Mouse (Mus musculus): ENCODE results near the gene Klhl15. TPM values are rescaled to one million over a fixed set of nuclear protein-coding genes. Genes with fewer than 3 reads are reported as not detected.
A peak's percentile ranks its signal among the peaks of the same experiment; 100 is the strongest.
"Not testable (repeated sequence)": the region's sequence is repeated elsewhere in the genome, so short reads cannot be mapped to it uniquely, and the experiment has no call there.

Gene Klhl15
- 8.3 and 9.9 TPM in 2 replicates for polyA plus RNA-seq (2015; fragmentation: Nextera tagmentation; extraction: Ambion mirVana)

DNA sequence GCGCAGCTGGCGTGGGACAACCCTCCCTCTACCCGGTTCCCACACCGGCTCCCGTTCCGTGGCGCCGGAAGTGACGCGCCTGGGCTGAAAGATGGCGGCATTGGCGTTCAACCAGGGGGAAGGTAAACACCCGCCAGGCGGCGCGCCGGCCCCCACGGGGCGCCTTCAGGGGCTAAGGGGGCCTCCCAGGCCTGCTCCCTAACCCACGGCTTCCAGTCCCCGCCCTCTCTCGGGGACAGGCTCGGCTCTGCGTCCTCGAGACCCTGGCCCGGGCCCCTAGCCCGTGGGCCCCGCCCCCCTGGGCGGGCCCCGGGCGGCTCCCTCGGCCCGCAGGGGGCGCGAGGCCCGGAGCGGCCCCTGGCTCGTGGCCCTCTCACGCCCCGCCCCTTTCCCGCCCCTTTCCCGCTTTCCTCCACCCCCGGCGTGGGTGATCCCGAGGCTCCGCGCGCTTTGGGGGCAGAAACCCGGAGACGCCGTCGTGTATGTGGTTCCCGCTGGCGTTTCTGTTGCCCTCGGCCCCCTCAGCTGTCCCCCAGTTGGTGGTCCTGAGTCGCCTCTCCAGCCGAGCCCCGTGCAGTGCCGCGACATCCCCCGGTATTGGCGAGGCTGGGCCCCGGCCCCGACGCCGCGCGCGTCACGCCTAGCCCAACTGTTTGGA, at the start of gene Klhl15:
Klhl15 (plus strand) TSS at position 68 of the 658 bp plus-strand sequence.
- WGBS, result 11% methylated on average over 59 of the region's 70 CpGs
- peak; percentile 97 for ATAC-seq (ENCODE audit: insufficient number of reproducible peaks, low FRiP score, low TSS enrichment, low read depth)

DNA sequence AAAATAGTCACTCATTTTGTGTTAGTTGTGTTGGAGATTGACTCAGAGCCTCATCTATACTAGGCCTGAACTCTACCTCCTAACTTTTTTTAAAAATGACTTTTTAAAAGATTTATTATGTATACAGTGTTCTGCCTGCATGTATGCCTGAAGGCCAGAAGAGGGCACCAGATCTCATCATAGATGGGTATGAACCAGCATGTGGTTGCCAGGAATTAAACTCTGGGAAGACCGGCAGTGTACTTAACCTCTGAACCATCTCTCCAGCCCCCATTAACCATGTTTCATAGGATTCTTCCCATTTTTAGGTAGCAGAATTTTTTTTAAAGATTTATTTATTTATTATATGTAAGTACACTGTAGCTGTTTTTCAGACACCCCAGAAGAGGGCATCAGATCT, 49.2 kb upstream of the Klhl15 start:
- H3K27ac ChIP-seq, result no peak overlapping the region
- no peak overlapping the region for H3K4me2 ChIP-seq
- H3K9ac ChIP-seq, result no peak overlapping the region
- no peaks in the 10 kb centered on the region for H3K9me3 ChIP-seq
- no peaks in the 10 kb centered on the region for H3K4me1 ChIP-seq
- 39% methylated on average over 1 of the region's 1 CpGs for WGBS
- no peak for ATAC-seq (ENCODE audit: insufficient number of reproducible peaks, low FRiP score, low TSS enrichment, low read depth)
- H3K27me3 ChIP-seq, result peaks cover 5% of the 10 kb centered on the region
- H3K4me3 ChIP-seq, result no peak overlapping the region
- H3K36me3 ChIP-seq, result no peaks in the 10 kb centered on the region

More for the DNA sequence above, at the start of gene Klhl15:
- Histone ChIP-seq H3K4me2 (peak within 1 kb of the TSS; percentile 50), H3K27me3 (peaks cover 51% of the 10 kb centered on the region), H3K27ac (peak within 1 kb of the TSS; percentile 86), H3K9ac (peak within 1 kb of the TSS; percentile 52), H3K36me3 (no peaks in the 10 kb centered on the region), H3K4me1 (no peaks in the 10 kb centered on the region), H3K9me3 (no peaks in the 10 kb centered on the region), H3K4me3 (peak within 1 kb of the TSS; percentile 63)

- not testable (repeated sequence) for ATAC-seq (ENCODE audit: insufficient number of reproducible peaks, low FRiP score, low TSS enrichment, low read depth)
- 70% methylated on average over 4 of the region's 4 CpGs for WGBS
Measured at GRCm38 (mm10) chrX:94193901-94194300, 40.5 kb upstream of the Klhl15 start.

DNA sequence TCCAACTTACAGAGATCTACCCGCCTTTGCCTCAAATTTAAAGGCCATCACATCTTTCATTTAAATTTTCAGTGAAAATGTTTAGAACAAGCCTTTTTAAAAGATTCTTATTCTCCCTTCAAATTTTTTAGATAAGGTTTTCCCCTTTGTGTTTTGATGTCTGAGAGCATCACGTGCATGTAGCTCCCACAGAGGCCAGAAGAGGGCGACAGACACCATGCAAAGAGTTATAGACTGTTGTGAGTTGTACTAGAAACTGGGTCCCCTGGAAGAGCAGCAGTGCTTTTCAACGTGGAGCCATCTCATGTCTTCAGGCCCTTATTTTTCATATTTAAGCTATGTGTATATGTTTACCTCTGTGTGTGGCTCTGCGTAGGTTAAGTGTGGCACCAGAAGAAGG, 36.6 kb upstream of the Klhl15 start:
- WGBS, result 88% methylated on average over 5 of the region's 5 CpGs
- H3K9me3 ChIP-seq, result no peaks in the 10 kb centered on the region
- no peaks in the 10 kb centered on the region for H3K4me1 ChIP-seq
- no peak overlapping the region for H3K4me3 ChIP-seq
- H3K4me2 ChIP-seq, result no peak overlapping the region
- peaks cover 72% of the 10 kb centered on the region for H3K36me3 ChIP-seq
- H3K27me3 ChIP-seq, result no peaks in the 10 kb centered on the region
- no peak overlapping the region for H3K9ac ChIP-seq
- H3K27ac ChIP-seq, result no peak overlapping the region
- no peak for ATAC-seq (ENCODE audit: insufficient number of reproducible peaks, low FRiP score, low TSS enrichment, low read depth)

More at GRCm38 (mm10) chrX:94193901-94194300, 40.5 kb upstream of the Klhl15 start:
- not testable (repeated sequence) for H3K4me3 ChIP-seq, H3K27ac ChIP-seq, H3K9me3 ChIP-seq, H3K27me3 ChIP-seq, H3K4me1 ChIP-seq, H3K4me2 ChIP-seq, H3K9ac ChIP-seq
- peaks cover 53% of the 10 kb centered on the region for H3K36me3 ChIP-seq

- Histone ChIP-seq H3K27ac (peak overlapping the region; percentile 85), H3K4me1 (no peaks in the 10 kb centered on the region), H3K36me3 (peaks cover 24% of the 10 kb centered on the region), H3K9ac (peak overlapping the region; percentile 72), H3K27me3 (no peaks in the 10 kb centered on the region), H3K9me3 (no peaks in the 10 kb centered on the region), H3K4me2 (peak overlapping the region; percentile 48), H3K4me3 (peak overlapping the region; percentile 76)
- ATAC-seq (ENCODE audit: insufficient number of reproducible peaks, low FRiP score, low TSS enrichment, low read depth), result peak; percentile 62
- WGBS, result under 1% methylated on average over 12 of the region's 12 CpGs
Measured at GRCm38 (mm10) chrX:94212264-94212596, 22.2 kb upstream of the Klhl15 start.

- WGBS, result under 1% methylated on average over 52 of the region's 52 CpGs
- ATAC-seq (ENCODE audit: insufficient number of reproducible peaks, low FRiP score, low TSS enrichment, low read depth), result peak; percentile 92
- Histone ChIP-seq H3K4me2 (peak within 1 kb of the TSS; percentile 48), H3K27ac (peak within 1 kb of the TSS; percentile 85), H3K36me3 (peaks cover 20% of the 10 kb centered on the region), H3K9ac (peak within 1 kb of the TSS; percentile 72), H3K9me3 (no peaks in the 10 kb centered on the region), H3K4me1 (no peaks in the 10 kb centered on the region), H3K27me3 (no peaks in the 10 kb centered on the region), H3K4me3 (peak within 1 kb of the TSS; percentile 76)
Measured at GRCm38 (mm10) chrX:94212597-94213321, 21.6 kb upstream of the Klhl15 start, which contains the start of gene Eif2s3x. Eif2s3x (minus strand) TSS chrX:94212862.

GRCm38 (mm10) chrX:94213384-94213783, 21.0 kb upstream of the Klhl15 start:
- Histone ChIP-seq H3K27ac (peak overlapping the region; percentile 85), H3K36me3 (peaks cover 14% of the 10 kb centered on the region), H3K4me3 (peak overlapping the region; percentile 76), H3K4me2 (peak overlapping the region; percentile 47), H3K27me3 (no peaks in the 10 kb centered on the region), H3K9ac (no peak overlapping the region), H3K9me3 (no peaks in the 10 kb centered on the region), H3K4me1 (no peaks in the 10 kb centered on the region)
- no peak for ATAC-seq (ENCODE audit: insufficient number of reproducible peaks, low FRiP score, low TSS enrichment, low read depth)
- WGBS, result 10% methylated on average over 7 of the region's 7 CpGs

DNA sequence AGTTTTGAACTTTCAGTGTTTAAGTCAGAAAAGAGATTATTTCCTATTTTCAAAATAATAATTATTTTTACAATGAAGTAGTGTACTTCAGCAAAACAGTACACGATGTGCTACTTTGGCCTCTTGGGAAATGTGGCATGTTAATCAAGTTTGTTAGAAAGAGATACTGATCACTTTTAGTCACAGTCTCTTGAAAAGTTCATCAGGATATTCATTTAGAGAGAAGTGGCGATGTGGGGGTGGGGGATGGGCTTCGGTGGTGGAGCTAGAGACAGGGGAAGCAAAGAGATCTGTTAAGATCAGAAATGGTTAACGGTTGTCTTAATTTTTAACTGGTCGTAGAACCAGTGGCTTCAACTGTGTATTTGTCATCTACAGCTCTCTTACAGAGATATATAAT, 967 bp upstream of the Klhl15 start:
- Histone ChIP-seq H3K27me3 (peaks cover 43% of the 10 kb centered on the region), H3K27ac (no peak overlapping the region), H3K36me3 (no peaks in the 10 kb centered on the region), H3K4me2 (no peak overlapping the region), H3K4me1 (no peaks in the 10 kb centered on the region), H3K4me3 (no peak overlapping the region), H3K9ac (no peak overlapping the region), H3K9me3 (no peaks in the 10 kb centered on the region)
- no peak for ATAC-seq (ENCODE audit: insufficient number of reproducible peaks, low FRiP score, low TSS enrichment, low read depth)
- WGBS, result 39% methylated on average over 5 of the region's 5 CpGs

- Histone ChIP-seq H3K9me3 (no peaks in the 10 kb centered on the region), H3K27me3 (peaks cover 49% of the 10 kb centered on the region), H3K4me2 (peak overlapping the region; percentile 50), H3K4me3 (peak overlapping the region; percentile 63), H3K36me3 (no peaks in the 10 kb centered on the region), H3K27ac (peak overlapping the region; percentile 86), H3K9ac (peak overlapping the region; percentile 52; the same call in 1 of the 2 replicates), H3K4me1 (no peaks in the 10 kb centered on the region)
- no peak for ATAC-seq (ENCODE audit: insufficient number of reproducible peaks, low FRiP score, low TSS enrichment, low read depth)
- 10% methylated on average over 25 of the region's 25 CpGs for WGBS
Measured at GRCm38 (mm10) chrX:94233936-94234531, 365 bp upstream of the Klhl15 start.

GRCm38 (mm10) chrX:94235190-94235555, 774 bp downstream of the Klhl15 start:
- Histone ChIP-seq H3K36me3 (no peaks in the 10 kb centered on the region), H3K4me1 (no peaks in the 10 kb centered on the region), H3K4me2 (peak overlapping the region; percentile 50), H3K27me3 (peaks cover 46% of the 10 kb centered on the region), H3K27ac (peak overlapping the region; percentile 86), H3K4me3 (peak overlapping the region; percentile 63), H3K9ac (peak overlapping the region; percentile 52), H3K9me3 (no peaks in the 10 kb centered on the region)
- WGBS, result 8% methylated on average over 35 of the region's 35 CpGs
- no peak for ATAC-seq (ENCODE audit: insufficient number of reproducible peaks, low FRiP score, low TSS enrichment, low read depth)

GRCm38 (mm10) chrX:94235601-94236000, 1.2 kb downstream of the Klhl15 start:
- Histone ChIP-seq H3K9ac (peak overlapping the region; percentile 52; the same call in 1 of the 2 replicates), H3K4me3 (peak overlapping the region; percentile 63), H3K27ac (no peak overlapping the region), H3K27me3 (peaks cover 44% of the 10 kb centered on the region), H3K4me1 (no peaks in the 10 kb centered on the region), H3K4me2 (peak overlapping the region; percentile 50), H3K36me3 (no peaks in the 10 kb centered on the region), H3K9me3 (no peaks in the 10 kb centered on the region)
- WGBS, result 25% methylated on average over 12 of the region's 12 CpGs
- ATAC-seq (ENCODE audit: insufficient number of reproducible peaks, low FRiP score, low TSS enrichment, low read depth), result no peak

- Histone ChIP-seq H3K4me1 (no peaks in the 10 kb centered on the region), H3K9ac (no peak overlapping the region), H3K9me3 (no peaks in the 10 kb centered on the region), H3K27me3 (peaks cover 39% of the 10 kb centered on the region), H3K27ac (no peak overlapping the region), H3K4me2 (no peak overlapping the region), H3K4me3 (no peak overlapping the region), H3K36me3 (no peaks in the 10 kb centered on the region)
- ATAC-seq (ENCODE audit: insufficient number of reproducible peaks, low FRiP score, low TSS enrichment, low read depth), result no peak
- WGBS, result 7% methylated on average over 2 of the region's 2 CpGs
Measured at GRCm38 (mm10) chrX:94288923-94289322, 54.5 kb downstream of the Klhl15 start.

All from limb, embryonic 15.5 days (tissue).